Mouse (Mus musculus): ENCODE measurements around the gene Eif2b1.

DNA sequence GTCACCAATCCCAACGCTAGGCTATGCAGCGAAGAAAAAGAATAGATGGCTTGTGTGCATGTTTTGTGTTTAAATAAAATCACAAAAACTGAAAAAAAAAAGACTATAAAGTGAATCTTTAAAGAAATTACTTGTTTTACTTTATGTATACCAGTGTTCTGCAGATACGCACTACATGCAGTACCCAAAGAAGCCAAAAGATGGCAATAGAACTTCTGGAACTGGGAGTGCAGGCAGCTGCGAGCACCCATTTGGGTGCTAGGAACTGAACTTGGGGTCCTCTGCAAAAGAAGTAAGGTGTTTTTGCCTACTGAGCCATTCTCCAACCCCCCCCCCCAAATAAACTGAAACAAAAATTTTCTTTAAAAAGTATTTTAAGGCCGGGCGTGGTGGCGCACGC, 55.9 kb downstream of the Eif2b1 start:
- 0 out of 2 replicates have a peak, but pooled peaks have one; percentile 8 for TF ChIP-seq CTCF (IDR thresholded peaks at IDR 0.05; ENCODE audit: extremely low read depth, insufficient read depth, low read length)
- no peak for TF ChIP-seq POLR2A (IDR thresholded peaks at IDR 0.05; ENCODE audit: extremely low read depth, insufficient read depth, low read length)

Data from cortical plate, adult 2 months (tissue).